Mouse (Mus musculus): ENCODE results near the gene Pms2.

- TF ChIP-seq REST (IDR thresholded peaks at IDR 0.05; ENCODE audit: insufficient read depth, insufficient read length) = no peak
- no peak for TF ChIP-seq POLR2A (IDR thresholded peaks at IDR 0.05; ENCODE audit: insufficient read length, low read depth)
- no peak for TF ChIP-seq POLR2AphosphoS2 (IDR thresholded peaks at IDR 0.05; ENCODE audit: insufficient read length, low read depth)
- TF ChIP-seq E2F4 (IDR thresholded peaks at IDR 0.05; ENCODE audit: insufficient read depth) = no peak
- no peak for TF ChIP-seq MAX (IDR thresholded peaks at IDR 0.05; ENCODE audit: low read depth)
- no peak for TF ChIP-seq USF1 (IDR thresholded peaks at IDR 0.05; ENCODE audit: low read depth)
- TF ChIP-seq CEBPB (IDR thresholded peaks at IDR 0.05; ENCODE audit: insufficient read depth, poor library complexity, severe bottlenecking) = no peak
- TF ChIP-seq TCF12 (IDR thresholded peaks at IDR 0.05; ENCODE audit: insufficient read depth, poor library complexity, severe bottlenecking) = no peak
- TF ChIP-seq TCF3 (IDR thresholded peaks at IDR 0.05; ENCODE audit: insufficient read length, low read depth) = no peak
- TF ChIP-seq MYOG (IDR thresholded peaks at IDR 0.05; ENCODE audit: control insufficient read depth in 1 of 3, insufficient read depth in 1 of 3, insufficient read length in 2 of 3, low read depth in 2 of 3) = no peak
- no peak for TF ChIP-seq SRF (IDR thresholded peaks at IDR 0.05; ENCODE audit: control insufficient read depth, insufficient read length, low read depth)
Observed at GRCm38 (mm10) chr5:143933875-143934274, 24.1 kb downstream of the Pms2 start.
